Mouse (Mus musculus) A20 (cell line): Measurements from ENCODE around the gene Dcdc2b.
A peak's percentile ranks its signal among the peaks of the same experiment; 100 is the strongest.

Source experiments
- DNase-seq: peaks from one replicate; pipeline ENCODE4 v3.0.0-alpha.2; 2011; ENCODE audit warnings: low read depth, low spot score

Gene Dcdc2b

GRCm38 (mm10) chr4:129578466-129578865 lies 35.6 kb downstream of the Dcdc2b start, which contains the start of gene Fam167b:
Gene Fam167b (minus strand): TSS chr4:129578549.
- no peak for DNase-seq

DNA sequence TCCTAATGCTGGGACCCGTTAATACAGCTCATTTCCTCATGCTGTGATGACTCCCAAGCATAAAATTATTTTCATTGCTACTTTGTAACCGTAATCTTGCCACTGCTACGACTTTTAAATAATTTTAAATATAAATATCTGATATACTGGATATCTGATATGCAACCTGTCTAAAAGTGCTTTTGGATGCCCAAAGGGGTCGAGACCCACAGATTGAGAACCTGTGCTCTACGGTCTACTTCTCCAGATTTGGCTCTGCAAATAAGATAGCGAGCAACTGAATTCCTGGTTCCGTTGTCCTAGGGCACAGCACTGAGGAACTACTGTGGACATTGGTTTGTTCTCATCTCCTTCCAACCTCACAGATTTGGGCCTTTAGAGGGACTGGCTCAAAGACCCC lies 36.4 kb downstream of the Dcdc2b start:
- no peak for DNase-seq

DNA sequence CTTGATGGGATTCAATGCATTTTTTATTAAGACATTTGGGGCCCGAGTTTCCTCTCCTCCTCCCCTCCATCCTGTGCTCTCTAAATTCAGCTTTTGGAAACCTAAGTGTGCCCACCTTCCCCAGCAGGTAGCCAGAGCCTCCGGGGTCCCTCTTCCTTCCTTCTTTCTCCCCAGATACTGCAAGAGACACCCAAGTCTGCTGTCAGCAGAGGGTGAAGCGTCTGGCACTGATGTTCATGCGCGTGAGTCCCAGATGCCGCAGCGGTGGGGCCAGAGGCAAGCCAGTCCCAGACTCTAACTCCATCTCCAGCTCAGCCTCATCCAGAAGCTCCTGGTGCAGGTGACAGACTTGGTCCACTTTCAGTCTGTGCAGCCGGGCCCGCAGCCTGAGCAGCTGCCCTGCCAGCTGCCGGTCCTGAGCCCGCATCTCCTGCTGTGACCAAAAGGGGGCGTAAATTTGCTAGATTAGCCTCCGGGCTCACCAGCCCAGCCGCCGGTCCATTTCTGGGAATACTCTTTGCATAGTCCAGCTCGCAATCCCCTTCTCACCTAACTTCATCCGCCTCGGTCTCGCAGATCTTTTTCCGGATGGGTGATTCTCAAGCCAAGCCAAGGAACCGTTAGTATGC lies 37.1 kb downstream of the Dcdc2b start:
- DNase-seq = peak; percentile 91

- DNase-seq = peak; percentile 90
Observed at GRCm38 (mm10) chr4:129575171-129575844, 38.7 kb downstream of the Dcdc2b start.

GRCm38 (mm10) chr4:129573430-129573829 lies 40.6 kb downstream of the Dcdc2b start, which contains the start of gene Lck:
Gene Lck (minus strand): TSS chr4:129573641.
- no peak for DNase-seq

GRCm38 (mm10) chr4:129573093-129573370 lies 41.0 kb downstream of the Dcdc2b start:
- DNase-seq = no peak

- no peak for DNase-seq
Observed at GRCm38 (mm10) chr4:129572236-129573092, 41.6 kb downstream of the Dcdc2b start.

DNA sequence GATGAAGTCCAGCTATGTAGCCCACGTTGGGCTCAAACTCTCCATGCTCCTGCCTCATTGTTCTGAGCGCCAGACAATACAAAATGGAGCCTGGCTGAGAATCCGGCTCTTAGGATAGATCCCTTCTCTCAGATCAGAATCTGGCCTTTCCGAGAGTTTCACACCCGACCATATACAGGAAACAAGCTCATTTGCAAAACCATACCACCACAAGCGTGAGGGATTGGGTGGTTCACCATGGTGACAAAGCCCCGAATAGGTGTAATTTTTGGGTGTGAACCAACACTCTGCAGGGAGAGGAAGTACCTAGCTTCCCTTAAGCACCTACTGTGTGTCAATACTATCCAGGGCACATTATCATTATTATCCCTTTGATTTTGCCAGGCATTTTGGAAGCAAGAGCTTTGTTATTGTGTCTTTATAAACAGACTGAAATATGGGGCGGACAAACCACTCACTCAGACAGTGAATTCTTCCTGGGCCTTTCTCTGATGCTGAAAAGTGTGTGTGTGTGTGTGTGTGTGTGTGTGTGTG lies 42.4 kb downstream of the Dcdc2b start:
- no peak for DNase-seq

DNA sequence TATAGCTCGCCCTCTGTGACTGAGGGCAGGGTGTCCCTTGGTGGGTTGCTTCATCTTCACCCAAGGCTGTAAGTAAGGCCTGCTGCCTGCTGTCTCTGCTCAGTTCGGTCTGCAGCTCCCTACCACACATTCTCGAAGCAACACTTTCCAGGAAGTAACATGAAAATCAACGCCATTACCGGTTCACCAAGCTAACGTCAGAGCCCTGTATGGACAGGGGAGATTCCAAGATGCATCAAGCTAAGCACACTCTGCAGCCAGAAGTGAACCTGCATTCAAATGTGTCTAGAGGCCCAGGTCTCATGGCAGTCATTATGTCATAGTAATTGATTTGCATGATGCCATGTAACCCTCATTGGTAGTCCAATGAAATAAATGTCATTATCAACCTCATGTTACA lies 44.0 kb downstream of the Dcdc2b start:
- no peak for DNase-seq

GRCm38 (mm10) chr4:129568366-129568765 lies 45.7 kb downstream of the Dcdc2b start:
- no peak for DNase-seq

DNA sequence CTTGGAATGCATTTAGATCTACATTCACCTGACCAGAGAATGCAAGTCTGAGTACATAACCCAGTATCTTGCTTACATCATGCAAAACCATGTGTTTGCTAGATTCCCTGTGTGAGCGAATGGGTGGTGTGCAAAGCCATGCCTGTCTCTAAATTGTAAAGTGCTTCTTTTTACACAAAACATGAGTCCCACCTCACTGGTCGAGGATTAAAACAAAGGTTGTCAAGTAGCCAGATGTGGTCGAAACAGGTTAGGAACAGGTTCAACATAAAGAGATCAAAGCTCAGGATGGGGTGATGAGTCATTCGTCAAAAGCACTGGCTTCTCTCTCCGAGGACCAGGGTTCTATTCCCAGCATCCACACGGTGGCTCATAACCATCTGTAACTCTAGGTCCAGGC lies 48.9 kb downstream of the Dcdc2b start:
- no peak for DNase-seq

DNA sequence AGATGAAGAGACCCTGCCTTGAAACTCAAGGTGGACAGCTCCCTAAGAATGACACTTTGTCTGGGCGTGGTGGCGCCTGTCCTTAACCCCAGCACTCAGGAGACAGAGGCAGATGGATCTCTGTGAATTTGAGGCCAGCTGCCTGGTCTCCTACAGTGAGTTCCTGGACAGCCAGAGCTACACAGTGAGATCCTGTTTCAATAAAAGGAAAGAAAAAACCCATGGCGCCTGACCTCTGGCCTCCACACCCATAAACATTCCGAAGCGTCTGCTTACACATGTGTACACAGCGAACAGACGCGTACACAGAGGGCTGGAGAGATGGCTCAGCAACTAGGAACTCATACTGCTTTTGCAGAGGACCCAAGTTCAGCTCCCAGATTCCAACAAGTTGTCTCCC lies 50.3 kb downstream of the Dcdc2b start:
- no peak for DNase-seq

GRCm38 (mm10) chr4:129561184-129561583 lies 52.9 kb downstream of the Dcdc2b start:
- no peak for DNase-seq
